Mouse (Mus musculus): ENCODE measurements at regions not wholly inside any gene's neighbourhood (a gene's known extent, or its start where the extent isn't known, plus 50 kb on each side); places are given as distances from the start of the nearest gene placed in this dataset.
A peak's percentile ranks its signal among the peaks of the same experiment; 100 is the strongest.
"Not testable (repeated sequence)": the region's sequence is repeated elsewhere in the genome, so short reads cannot be mapped to it uniquely, and the experiment has no call there.

DNA sequence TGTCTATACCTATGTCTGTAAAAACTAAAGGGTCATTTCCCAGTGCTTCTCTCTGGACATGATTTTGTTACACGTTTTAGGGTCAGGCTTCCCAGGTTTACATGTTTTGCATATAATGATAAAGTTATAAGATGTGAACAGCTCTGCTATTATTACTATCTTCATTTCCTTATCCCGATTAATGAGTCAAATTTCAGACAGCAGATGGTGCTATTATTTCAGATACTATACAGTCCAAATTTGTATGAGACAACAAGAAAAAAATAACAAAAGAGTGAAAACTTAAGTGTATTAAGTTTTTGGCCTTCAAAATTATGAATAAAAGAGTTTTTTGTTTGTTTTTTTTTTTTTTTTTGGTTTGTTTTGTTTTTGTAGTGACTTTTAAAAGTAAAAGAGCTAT, 922.9 kb upstream of the Ppp6c start:
- no peaks in the 10 kb centered on the region for H3K79me2 ChIP-seq (ENCODE audit: control insufficient read depth, insufficient read depth, low read length, poor library complexity)
- no peak overlapping the region for H3K27ac ChIP-seq (ENCODE audit: control insufficient read depth, low read depth, low read length)
- TF ChIP-seq POLR2AphosphoS2 (IDR thresholded peaks at IDR 0.05; ENCODE audit: low read length) = no peak
- no peak for TF ChIP-seq CHD1 (IDR thresholded peaks at IDR 0.05; ENCODE audit: low read depth, low read length)
- TF ChIP-seq GABPA (IDR thresholded peaks at IDR 0.05; ENCODE audit: low read depth, low read length) = no peak
- TF ChIP-seq TBP (IDR thresholded peaks at IDR 0.05; ENCODE audit: low read depth, low read length) = no peak
- TF ChIP-seq MYC (IDR thresholded peaks at IDR 0.05; ENCODE audit: low read depth, low read length) = no peak
- TF ChIP-seq ZC3H11A (IDR thresholded peaks at IDR 0.05; ENCODE audit: low read depth, low read length) = no peak
- no peak for TF ChIP-seq CTCF (IDR thresholded peaks at IDR 0.05 in 2 of 3, conservative IDR thresholded peaks at IDR 0.05 in 1 of 3; ENCODE audit: control insufficient read depth in 1 of 3, insufficient read depth in 1 of 3, low read depth in 2 of 3, low read length in 3 of 3, poor library complexity in 1 of 3, severe bottlenecking in 1 of 3)
- no peak for TF ChIP-seq SMC3 (IDR thresholded peaks at IDR 0.05; ENCODE audit: low read depth, low read length)
- TF ChIP-seq ZKSCAN1 (IDR thresholded peaks at IDR 0.05; ENCODE audit: low read depth, low read length) = no peak
- TF ChIP-seq CHD2 (IDR thresholded peaks at IDR 0.05; ENCODE audit: low read length) = no peak
- TF ChIP-seq ZMIZ1 (IDR thresholded peaks at IDR 0.05; ENCODE audit: low read depth, low read length) = no peak
- H3K9me3 ChIP-seq (replicated peaks; ENCODE audit: insufficient read depth, low read length) = no peaks in the 10 kb centered on the region
- no peak overlapping the region for H3K4me3 ChIP-seq (ENCODE audit: control insufficient read depth in 1 of 2, insufficient read depth in 1 of 2, low read depth in 2 of 2, low read length in 2 of 2)
- DNase-seq (ENCODE audit: low read depth, low spot score) = no peak
- H3K9ac ChIP-seq (ENCODE audit: control insufficient read depth, low read depth, low read length, poor library complexity, severe bottlenecking) = no peak overlapping the region
- no peaks in the 10 kb centered on the region for H3K4me1 ChIP-seq (ENCODE audit: control insufficient read depth in 1 of 2, insufficient read depth in 2 of 2, low read length in 2 of 2)
- no peaks in the 10 kb centered on the region for H3K36me3 ChIP-seq (ENCODE audit: control insufficient read depth in 1 of 2, insufficient read depth in 2 of 2, low read length in 2 of 2)
- no peaks in the 10 kb centered on the region for H3K27me3 ChIP-seq (ENCODE audit: control insufficient read depth in 1 of 2, insufficient read depth in 2 of 2, low read length in 2 of 2)

DNA sequence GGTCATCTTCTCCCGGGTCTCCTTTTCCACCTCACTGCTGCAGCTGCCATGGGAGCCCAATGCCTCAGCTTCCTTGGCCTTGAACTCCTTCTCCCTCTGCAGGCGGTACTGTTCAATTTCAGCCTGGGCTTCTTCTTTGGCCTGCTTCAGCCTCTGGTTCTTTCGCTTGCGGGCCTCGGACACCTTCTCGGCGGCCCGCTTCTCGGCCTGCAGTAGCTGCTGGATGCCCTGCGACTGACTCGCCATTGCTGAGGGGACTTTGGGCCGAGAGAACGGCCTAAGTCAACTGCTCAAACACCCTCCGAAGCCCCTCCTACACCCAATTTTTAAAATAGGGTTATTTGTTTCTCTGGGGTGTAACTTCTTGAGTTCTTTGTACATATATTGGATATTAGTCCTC, 901.4 kb upstream of the Ppp6c start:
- H3K27me3 ChIP-seq (ENCODE audit: control insufficient read depth in 1 of 2, insufficient read depth in 2 of 2, low read length in 2 of 2); H3K9me3 ChIP-seq (replicated peaks; ENCODE audit: insufficient read depth, low read length); H3K4me1 ChIP-seq (ENCODE audit: control insufficient read depth in 1 of 2, insufficient read depth in 2 of 2, low read length in 2 of 2); H3K36me3 ChIP-seq (ENCODE audit: control insufficient read depth in 1 of 2, insufficient read depth in 2 of 2, low read length in 2 of 2); H3K27ac ChIP-seq (ENCODE audit: control insufficient read depth, low read depth, low read length); H3K79me2 ChIP-seq (ENCODE audit: control insufficient read depth, insufficient read depth, low read length, poor library complexity): not testable (repeated sequence)
- Histone ChIP-seq H3K4me3 (ENCODE audit: control insufficient read depth in 1 of 2, insufficient read depth in 1 of 2, low read depth in 2 of 2, low read length in 2 of 2) (peak overlapping the region in 1 of 2 experiments; percentile 48; a peak in 2 of 4 replicates), H3K9ac (ENCODE audit: control insufficient read depth, low read depth, low read length, poor library complexity, severe bottlenecking) (peak overlapping the region; percentile 65)
- DNase-seq (ENCODE audit: low read depth, low spot score) = peak; percentile 9

DNA sequence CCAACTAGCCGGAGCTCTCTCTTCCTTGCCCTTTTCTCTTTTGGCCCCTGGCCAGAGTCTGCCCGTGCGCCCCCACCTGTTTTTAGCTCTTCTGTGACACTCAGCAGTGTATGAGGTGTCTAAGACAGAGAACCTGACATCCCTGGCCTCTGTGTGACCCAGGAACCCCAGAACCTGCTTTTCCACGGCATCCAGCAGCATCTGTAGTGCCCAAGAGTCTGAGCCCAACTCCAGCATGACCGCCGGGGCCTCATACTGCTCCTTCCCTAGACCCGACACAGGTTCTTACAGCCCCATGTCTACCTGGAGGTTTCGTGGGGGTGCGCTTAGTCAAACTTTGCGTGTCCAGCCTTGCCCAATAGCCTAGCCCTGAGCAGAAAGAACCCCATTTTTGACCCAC, 892.9 kb upstream of the Ppp6c start:
- no peaks in the 10 kb centered on the region for H3K27me3 ChIP-seq (ENCODE audit: control insufficient read depth in 1 of 2, insufficient read depth in 2 of 2, low read length in 2 of 2)
- no peaks in the 10 kb centered on the region for H3K4me1 ChIP-seq (ENCODE audit: control insufficient read depth in 1 of 2, insufficient read depth in 2 of 2, low read length in 2 of 2)
- DNase-seq (ENCODE audit: low read depth, low spot score) = no peak
- H3K27ac ChIP-seq (ENCODE audit: control insufficient read depth, low read depth, low read length) = no peak overlapping the region
- H3K79me2 ChIP-seq (ENCODE audit: control insufficient read depth, insufficient read depth, low read length, poor library complexity) = no peaks in the 10 kb centered on the region
- H3K4me3 ChIP-seq (ENCODE audit: control insufficient read depth in 1 of 2, insufficient read depth in 1 of 2, low read depth in 2 of 2, low read length in 2 of 2) = no peak overlapping the region
- H3K36me3 ChIP-seq (ENCODE audit: control insufficient read depth in 1 of 2, insufficient read depth in 2 of 2, low read length in 2 of 2) = no peaks in the 10 kb centered on the region
- no peak overlapping the region for H3K9ac ChIP-seq (ENCODE audit: control insufficient read depth, low read depth, low read length, poor library complexity, severe bottlenecking)
- TF ChIP-seq POLR2AphosphoS5 (IDR thresholded peaks at IDR 0.05; ENCODE audit: borderline replicate concordance, low read depth, low read length) (no peak), MAFK (IDR thresholded peaks at IDR 0.05; ENCODE audit: borderline replicate concordance, low read depth, low read length) (no peak), BHLHE40 (IDR thresholded peaks at IDR 0.05; ENCODE audit: borderline replicate concordance, low read depth, low read length) (no peak), JUND (IDR thresholded peaks at IDR 0.05; ENCODE audit: low read depth, low read length) (no peak), E2F4 (IDR thresholded peaks at IDR 0.05; ENCODE audit: borderline replicate concordance, low read depth, low read length) (no peak), MEF2A (IDR thresholded peaks at IDR 0.05; ENCODE audit: extremely low read depth, insufficient replicate concordance, low read depth, low read length, poor library complexity, severe bottlenecking) (no peak), ZC3H11A (IDR thresholded peaks at IDR 0.05; ENCODE audit: low read depth, low read length) (no peak), GABPA (IDR thresholded peaks at IDR 0.05; ENCODE audit: low read depth, low read length) (no peak), CHD2 (IDR thresholded peaks at IDR 0.05; ENCODE audit: low read length) (no peak)
- H3K9me3 ChIP-seq (replicated peaks; ENCODE audit: insufficient read depth, low read length) = no peaks in the 10 kb centered on the region
